Mouse (Mus musculus) frontal cortex, postnatal 25 days (tissue): ENCODE data around the gene Rap1gap2.

ENCODE experiments used
- DNase-seq, 2 experiments: peaks; one replicate each; pipeline ENCODE4 v3.0.0; 2022; ENCODE audit warnings: low spot score in 2 of 2

The Rap1gap2 gene

DNA sequence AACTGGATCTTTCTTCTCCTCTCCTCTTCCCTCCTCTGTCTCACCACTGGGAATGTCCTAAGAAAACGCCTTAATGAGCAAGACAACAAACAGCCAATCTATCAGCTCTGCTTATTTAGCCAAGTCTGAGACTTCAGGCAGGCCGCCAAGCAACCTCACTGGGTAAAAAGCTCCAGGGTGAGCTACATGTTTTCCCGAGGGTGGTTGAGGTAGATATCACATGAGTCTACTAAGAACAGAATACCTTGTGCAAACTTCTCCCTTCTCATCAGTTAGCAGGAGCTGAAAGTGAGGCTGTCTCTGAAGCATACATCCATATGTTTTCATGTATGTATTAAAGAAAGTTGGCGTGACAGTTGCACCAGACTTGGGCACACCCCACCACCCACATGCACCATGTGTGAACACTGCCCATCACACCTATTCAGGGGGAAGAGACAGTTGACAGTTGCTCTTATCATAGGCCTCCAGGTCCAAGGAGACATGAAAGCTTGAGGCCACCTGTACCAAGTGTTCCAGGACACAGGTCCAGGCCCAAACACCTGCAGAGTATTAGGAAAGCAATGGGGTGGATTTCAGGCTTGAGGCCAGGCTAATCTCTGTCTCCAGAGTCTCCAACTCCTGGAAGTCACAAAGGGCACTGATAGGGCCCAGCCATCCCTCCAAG lies 35.8 kb downstream of the Rap1gap2 start:
- DNase-seq, result no peak

DNA sequence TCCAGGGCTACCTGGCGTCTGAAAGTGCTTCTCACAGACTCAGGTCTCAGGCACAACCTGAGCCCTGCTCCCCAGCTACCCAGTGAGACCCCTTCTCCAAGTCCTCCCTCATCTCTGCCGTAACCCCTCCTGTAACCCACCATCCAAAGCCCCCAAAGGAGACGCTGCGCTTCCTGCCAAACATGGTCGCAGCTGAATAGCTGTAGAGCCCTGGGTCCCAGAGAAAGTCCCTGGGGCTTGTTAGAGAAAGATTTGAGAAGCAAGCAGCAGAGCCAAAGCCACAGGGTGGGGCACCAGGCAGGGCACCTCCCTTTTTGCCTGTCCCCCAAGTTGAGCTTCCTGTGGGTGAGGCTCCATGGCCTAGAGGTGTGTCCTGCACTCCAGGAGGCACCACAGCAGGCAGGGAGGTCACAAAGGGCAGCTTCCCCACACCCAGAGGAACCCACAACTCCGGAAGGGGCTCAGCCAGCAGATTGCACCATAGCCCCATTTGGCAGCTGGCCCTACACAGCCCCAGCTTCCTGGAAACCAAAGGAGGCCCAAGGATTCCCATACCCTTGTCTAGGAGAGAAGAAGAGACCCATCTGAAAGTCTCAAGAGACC lies 38.2 kb downstream of the Rap1gap2 start:
- DNase-seq, result no peak

DNA sequence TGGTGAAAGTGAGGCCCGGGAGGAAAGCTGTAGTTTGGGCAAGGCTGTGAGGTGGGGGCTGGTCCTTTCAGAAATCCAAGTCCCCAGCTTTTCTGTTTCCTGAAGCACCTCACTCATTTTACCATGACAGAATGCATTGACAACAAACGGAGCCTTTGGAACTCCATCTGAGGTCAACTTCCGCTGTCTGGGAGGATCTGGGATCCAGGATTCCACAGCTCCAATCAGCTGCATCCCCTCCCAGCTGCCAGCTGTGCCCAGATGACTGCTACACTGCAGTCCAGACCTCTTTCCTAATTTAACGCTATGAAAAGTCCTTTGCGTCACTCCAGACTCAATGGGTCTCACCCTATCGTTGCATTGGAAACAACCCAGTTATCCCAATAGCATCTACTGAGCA lies 41.0 kb downstream of the Rap1gap2 start:
- no peak for DNase-seq

DNA sequence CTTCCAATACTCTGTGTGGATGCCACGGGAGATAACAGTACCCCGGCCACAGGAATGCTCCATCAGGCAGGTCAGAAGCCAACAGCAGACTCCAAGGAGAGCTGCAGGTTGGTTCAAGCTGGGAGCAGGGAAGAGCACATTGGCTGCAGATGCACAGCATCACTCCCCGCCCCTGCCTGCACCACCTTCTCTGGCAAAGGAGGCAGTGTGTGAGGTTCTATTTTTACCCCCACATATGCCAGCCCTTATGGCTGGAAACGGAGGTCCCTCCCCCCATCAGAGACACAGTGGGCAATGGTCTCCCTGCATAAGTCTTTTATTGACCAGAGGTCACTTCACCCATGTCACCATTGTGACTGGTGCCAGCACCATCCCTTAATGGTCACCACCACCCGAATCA lies 42.3 kb downstream of the Rap1gap2 start:
- peak in 1 of 2 experiments; percentile 37 for DNase-seq

DNA sequence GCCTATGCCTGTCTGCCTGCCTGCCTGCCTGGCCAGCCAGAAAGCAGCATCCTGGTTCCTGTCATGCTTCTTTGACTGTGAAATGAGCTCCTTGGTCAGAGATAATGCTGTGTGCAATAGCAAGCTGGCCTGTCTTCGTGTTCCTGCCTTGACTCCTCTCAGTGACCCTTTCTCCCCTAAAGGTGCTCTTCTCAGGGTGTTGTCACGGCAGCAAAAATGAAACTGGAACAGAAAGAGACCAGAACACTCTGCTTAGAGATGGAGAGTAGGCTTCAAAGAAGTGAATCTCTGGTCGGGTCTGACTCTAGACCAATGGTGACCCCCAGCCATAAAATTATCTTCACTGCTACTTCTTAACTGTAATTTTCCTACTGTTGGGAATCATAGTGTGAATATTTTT lies 42.7 kb downstream of the Rap1gap2 start:
- no peak for DNase-seq

DNA sequence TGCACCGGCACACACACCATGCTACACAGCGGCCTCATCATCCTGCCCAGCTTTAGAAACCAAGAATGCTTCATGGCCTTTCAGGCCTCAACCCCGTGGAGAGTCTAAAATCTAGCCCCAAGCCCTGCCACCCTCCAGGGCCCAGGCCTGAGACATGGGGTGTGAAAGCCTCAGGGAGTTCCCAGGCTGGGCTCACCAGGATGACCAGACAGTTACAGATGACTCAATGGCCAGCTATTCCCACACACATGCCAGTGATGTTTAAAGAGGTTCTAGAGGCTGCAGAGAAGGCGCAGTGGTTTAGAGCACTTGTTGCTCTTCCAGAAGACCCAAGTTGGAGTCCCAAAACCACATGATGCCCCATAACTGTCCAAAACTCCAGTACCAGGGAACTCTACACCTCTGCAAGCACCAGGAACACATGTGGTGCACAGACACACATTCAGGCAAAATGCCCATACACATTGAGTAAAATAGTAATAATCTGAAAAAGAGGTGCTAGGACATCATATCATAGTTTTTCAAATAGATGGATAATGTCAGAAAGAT lies 44.3 kb downstream of the Rap1gap2 start:
- DNase-seq, result no peak

DNA sequence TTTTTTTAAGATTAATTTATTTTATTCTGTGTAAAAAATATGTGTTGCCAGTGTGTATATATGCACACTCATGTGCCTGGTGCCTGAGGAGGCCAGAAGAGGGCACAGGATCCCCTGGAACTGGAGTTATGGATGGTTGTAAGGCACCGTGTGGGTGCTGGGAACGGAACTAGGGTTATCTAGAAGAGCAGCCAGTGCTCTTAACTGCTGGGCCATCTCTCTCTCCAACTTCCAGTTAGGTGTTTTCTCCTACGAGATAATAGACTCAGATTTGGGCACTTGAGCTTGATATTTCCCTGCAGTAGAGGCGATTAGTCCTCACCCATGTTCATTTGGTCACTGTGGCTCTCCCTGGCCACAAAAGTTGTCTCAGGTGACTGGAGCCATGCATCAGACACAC lies 49.3 kb downstream of the Rap1gap2 start:
- DNase-seq, result no peak

DNA sequence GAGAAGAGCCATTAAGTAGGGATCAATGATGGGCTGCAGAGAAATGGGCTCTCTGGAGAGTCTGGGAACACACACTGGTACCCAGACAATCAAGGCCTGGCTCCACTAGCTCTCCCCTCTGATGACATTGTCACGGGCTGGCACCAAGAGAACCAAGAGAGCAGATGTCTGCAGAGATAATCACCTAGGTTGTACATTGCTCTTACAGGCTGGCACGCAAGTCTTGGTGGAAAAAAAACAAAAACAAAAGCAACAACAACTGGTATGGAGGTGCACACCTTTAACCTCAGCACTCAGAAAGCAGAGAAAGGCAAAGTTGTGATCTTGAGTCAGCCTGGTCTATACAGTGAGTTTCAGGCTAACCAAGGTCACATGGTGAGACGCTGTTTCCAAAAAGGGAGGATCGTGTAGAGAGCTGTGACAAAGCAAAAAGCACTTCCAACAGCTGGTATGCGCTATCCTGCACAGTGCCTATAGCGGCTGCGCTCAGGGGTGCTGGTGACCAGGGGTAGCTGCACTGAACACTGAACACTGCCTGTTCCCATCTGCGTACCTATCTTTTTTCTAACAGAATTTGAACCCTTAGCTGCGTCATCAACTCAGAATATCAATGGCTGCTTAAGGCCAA lies 50.0 kb downstream of the Rap1gap2 start:
- DNase-seq, result no peak

DNA sequence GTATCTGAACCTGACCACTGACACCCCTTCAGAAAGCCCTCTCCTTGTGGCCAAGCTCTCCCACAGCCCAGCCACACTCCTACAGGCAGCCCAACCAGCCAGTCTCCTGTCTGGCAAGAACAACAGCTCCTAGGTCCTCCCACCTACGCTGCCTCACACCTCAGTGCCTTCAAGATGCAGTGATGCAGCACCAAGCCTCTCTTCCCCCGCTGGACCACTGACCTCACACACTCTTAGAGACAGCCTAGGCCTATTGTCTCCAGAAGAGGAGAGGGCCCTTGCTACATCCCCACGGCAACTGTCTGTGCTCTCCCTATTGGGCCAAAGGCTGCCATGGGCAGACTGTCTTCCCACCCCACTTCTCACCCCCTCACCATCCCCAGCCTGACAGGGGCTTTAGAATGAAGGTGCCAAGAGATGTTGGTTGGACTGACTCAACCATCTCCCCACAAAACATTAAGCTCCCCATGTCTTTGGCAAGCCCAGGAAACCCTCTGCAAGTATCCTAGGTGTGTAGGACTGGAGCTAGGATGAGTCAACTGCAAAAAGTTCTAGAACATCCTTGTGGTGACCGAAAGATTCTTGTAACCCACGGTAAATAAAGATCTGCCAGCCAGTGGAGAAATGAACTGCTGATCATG lies 50.8 kb downstream of the Rap1gap2 start:
- no peak for DNase-seq

DNA sequence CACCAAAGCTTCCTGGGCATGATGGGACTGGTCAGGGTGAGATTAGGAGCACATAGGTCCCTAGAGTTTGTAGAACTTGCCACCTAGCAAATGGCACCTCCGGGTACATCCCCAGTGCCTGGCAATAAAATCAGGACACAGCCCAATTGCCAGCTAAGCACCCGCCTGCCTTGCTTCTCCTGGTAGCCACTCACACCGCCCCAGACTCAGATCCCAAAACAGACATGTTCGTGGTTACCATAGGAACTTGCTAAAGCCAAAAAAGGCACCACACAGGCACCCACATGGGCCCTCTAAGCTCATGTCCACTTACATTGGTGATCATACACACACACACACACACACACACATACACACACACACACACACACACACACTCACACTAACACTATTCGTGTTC lies 51.8 kb downstream of the Rap1gap2 start:
- no peak for DNase-seq

DNA sequence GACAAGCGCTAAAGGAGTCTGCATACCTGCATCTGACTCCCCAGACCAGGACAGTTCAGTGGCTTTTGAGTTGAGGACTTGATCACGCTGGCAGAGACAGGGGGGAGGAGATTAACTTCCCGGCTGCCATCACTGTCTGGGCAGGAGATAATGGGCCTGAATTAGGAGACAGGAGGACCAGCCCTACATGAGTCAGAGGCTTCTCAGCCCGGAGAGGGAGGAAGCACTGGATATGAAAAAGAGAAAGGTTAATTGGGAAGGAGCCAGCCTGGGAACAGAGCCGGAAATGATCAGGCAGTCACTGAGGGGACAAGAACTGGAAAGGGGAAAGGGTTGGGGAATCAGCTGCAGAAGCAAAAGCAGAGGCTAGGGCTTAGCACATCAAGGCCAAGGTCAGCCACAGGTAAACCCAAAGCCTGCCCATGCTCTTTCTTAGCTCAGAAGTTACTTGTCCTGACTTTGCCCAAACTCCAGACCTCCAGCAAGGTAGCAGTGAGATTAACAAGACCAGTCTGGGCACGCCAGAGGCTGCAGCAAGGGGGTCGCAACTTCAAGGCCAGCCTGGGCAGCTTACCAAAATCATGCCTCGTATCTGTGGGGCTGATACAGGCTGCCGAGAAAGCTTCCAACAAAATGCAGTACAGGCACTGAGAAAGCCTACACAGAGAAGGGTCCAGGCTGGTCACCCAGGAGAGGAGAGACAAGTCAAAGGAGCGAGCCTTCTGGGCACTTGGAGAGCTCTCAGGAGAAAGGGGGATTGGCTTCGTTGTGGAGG lies 53.1 kb downstream of the Rap1gap2 start:
- DNase-seq, result no peak

DNA sequence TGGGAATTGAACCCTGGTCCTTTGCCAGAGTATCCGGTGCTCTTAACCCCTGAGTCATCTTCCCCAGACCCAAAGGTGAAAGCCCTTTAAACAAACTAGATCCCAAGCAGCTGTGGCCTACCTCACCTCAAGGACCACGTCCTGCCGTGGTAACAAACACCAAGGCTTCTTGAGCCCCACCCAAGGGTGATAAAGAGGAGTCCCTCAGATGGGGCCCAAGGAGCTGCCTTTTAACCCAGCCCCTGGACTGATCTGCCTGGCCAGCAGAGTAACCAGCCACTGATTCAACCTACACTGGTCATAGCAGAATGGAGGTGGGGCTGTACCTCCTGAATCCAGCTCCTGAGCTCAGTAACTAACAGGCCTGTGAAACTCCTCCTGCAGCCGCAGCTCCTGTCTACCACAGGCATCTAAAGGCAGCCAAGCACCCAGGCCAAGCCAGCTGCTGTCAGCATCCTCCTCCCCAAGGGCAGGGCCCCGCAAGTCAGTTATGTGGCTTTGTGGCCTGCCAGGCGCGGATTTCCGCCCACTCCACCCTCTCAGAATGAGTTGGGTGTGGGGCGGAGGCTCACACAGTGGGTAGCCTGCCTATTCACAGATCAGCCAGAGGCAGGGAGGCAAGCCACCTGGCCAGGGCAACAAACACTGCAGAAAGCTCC lies 54.9 kb downstream of the Rap1gap2 start:
- no peak for DNase-seq

DNA sequence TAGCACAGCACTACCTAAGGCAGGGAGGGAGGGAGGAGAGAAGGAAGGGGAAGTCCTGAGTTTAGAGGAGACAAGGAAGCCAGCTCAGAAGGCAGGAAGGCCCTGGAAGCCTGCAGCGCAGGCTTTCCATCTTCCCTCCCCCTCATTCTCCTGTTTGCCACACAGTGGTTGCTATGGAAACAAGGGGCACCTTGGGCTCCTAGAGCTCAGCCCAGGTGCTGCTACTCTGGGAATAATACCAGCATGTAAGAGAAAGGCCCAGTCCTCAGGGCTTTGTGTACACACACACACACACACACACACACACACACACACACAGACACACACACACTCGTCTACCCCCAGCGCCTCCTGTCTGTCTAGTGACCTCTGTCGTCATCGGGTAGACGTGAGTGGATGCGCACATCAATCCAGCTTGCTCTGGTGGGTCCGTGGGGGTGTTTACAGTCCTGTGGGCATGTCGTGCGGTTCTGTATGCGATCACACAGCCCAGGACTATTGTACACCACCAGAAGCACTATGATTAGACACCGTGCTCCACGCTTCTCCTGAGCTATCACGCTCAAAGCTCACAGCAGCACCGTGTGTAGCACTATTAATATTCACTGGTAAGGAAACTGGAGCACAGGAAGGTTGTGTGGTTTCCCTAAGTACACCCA lies 55.9 kb downstream of the Rap1gap2 start:
- DNase-seq, result no peak

DNA sequence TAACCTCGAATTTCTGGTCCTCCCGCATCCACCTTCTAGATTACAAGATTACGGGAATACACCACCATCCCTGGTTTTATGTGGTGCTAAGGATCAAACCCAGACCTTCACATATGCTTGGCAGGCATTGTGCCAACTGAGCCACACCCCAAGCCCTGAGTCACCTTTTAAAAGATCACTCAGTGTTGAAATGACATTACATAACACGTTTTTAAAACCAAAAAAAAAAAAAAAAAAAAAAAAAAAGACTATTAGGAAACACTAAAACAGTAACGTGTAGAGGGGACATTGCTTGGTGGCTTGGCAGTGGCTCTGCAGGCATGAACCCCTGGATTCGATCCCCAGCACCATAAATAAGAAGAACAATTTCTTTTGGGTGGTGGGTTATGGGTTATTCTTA lies 59.1 kb downstream of the Rap1gap2 start:
- DNase-seq, result no peak

DNA sequence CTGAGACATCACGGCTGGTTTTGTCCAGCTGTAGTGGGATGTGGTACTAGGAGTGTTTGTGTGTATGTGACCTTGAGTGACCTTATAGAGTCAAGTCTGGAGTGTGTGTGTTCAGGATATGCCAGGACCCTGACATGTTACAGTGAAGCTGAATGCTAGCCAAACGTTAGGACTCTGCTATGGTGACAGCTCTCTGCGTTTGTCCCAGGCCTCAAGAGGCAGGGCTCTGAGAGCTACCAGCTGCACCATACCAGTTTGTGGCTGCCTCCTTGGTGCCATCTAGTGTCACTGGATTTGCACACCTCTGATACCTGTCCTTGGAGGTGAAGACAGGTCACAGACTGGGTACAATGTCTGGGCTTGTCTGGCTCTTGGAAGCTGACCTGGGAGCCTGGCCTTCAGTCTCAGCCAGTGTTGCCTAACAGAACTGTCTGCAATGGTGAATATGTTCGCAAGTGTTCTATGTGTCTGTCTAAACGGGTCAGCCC lies 60.1 kb downstream of the Rap1gap2 start:
- DNase-seq, result no peak

DNA sequence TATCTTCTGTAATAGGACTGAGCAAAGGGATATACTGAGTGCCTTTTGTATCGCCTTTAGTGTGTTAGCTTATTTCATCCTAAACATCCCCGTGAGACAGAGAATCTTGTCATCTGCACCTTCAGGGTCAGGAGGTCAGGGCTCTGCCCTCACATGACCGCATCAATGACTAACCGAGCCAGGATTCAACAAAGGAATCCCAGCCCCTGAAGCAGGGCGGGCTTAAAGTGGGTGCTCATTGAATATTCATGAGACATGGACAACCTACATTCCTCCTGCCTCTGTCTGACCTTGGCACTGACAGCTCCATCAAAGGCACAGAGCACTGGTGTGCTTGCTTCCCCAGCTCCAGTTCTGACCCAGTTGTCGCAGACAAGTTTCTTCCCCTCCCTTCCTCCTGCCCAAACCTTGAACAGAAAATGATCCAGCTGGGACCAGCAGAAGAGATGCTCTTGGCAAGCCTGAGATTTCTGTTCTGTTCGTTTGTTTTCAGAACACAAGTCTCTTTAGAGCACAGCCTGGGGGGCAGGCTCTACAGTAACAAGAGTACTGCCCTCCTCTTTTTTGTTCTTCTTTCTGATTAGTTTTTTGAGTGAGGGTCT lies 61.8 kb downstream of the Rap1gap2 start:
- DNase-seq, result no peak

DNA sequence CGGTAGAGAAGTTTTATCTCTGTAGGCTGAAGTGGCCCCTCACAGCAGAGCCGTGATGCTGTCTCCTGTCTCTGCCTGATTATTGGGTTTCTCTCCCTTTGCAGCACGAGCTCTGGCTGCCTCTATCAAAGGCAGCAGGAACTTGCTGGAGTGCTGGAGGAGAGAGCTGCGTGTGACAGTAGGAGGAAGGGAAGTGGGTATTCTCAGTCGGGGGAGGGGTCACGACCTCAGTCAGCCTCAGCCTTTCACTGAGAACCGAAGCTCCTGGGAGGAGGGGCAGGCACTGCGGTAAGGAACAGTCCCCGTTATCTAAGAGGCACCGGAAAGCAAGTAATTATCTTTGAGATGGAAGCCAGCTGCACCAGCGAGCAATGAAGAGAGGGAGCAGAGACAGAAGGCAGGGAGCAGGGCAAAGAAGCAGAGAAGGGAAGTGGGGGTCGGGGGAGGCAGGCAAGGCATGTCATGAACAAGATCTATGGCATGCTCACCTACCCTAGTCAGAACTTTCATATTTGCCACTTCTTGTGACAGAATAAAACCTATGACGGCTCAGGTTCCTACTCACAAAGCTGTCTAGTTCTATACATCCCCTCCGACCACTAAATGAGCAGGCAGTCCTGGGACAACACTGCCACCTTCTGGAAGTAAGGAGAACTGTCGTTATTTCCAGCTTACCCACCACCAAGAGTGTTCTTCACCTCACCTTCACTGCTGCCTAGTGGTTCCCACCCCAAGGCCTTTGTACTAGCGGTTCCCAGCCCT lies 63.6 kb downstream of the Rap1gap2 start:
- DNase-seq, result no peak

DNA sequence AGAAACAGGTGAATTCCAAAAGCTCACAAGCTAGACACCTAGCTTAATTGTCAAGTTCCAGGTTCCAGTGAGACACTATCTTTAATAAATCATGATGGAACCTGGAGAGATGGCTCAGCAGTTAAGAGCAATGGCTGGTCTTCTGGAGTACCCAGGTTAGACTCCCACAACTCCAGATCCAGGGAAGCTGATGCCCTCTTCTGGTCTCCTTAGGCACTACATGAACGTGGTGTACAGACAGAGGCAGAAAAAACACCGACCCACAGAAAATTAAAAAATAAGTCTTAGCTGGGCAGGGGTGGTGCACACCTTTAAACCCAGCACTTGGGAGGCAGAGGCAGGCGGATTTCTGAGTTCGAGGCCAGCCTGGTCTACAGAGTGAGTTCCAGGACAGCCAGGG lies 64.5 kb downstream of the Rap1gap2 start:
- DNase-seq, result no peak

DNA sequence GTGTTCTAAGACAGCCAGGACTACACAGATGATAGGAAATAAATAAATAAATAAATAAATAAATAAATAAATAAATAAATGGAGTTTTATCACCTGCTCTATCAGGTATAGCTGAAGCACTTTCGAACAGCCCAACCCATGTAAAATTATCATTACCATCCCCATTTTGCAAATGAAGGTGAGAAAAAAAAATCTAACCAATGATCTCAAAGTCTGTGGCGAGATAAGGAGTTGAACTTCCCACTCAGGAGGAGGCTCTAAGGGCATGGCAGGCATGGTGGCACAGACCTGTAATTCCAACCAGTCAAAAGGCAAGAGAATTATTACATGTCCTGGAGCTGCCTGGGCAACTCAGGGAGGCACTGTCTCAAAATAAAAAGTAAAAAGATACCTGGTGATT lies 65.2 kb downstream of the Rap1gap2 start:
- DNase-seq, result no peak
